Mouse (Mus musculus): ENCODE measurements around the gene Gm10309.

DNA sequence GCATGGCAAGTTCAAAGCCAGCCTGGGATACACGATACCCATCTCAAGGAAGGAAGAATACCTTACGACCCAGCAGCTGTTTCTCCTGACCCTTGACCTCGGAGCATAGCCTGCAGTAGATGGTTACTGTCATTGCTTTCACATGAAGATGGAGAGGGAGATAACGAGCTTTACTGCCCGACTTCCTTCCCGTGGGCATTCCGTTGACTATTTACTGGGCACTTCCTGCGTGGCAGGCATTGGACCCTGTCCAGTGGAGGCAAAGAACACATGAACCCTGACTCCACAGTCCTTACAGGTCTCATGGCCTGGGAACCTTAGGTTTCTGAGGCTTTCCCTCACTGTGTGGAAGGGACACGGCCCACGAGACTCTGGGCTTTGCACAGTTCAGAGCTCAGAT lies 25.6 kb downstream of the Gm10309 start:
- TF ChIP-seq POLR2A (IDR thresholded peaks at IDR 0.05; ENCODE audit: low read depth, low read length) (no peak), CTCF (IDR thresholded peaks at IDR 0.05; ENCODE audit: extremely low read depth, insufficient read length, insufficient replicate concordance, low read depth, low read length) (no peak)

Measured in small intestine, adult 2 months (tissue).